Mouse (Mus musculus) stomach, embryonic 14.5 days (tissue): ENCODE measurements around the gene Rabl2. TPM values are rescaled to one million over a fixed set of nuclear protein-coding genes. Genes with fewer than 3 reads are reported as not detected.

Source experiments
- ATAC-seq: fragments of 200-750 bp; cut with Nextera tagmentation; 2 replicates; pipeline ENCODE4 v1.8.0; 2017; ENCODE audit warnings: low read depth, moderate TSS enrichment; ENCODE audit not compliant: insufficient number of reproducible peaks, insufficient read depth, low FRiP score
- H3K27ac ChIP-seq: fragments of 300-500 bp; sonication (generic); 2 replicates; pipeline ENCODE4 v1.5.1; 2014; ENCODE audit warnings: mild to moderate bottlenecking, low read length, moderate library complexity, mixed read lengths
- H3K27me3 ChIP-seq: fragments of 300-500 bp; sonication (generic); 2 replicates; pipeline ENCODE4 v1.6.1; 2014; ENCODE audit warnings: low read length, control low read depth, mixed read lengths; ENCODE audit not compliant: control insufficient read depth, insufficient read depth
- H3K36me3 ChIP-seq: fragments of 300-500 bp; sonication (generic); 2 replicates; pipeline ENCODE4 v1.6.1; 2014; ENCODE audit warnings: mild to moderate bottlenecking, control low read depth, low read length, moderate library complexity, mixed read lengths; ENCODE audit not compliant: control insufficient read depth, insufficient read depth
- H3K4me1 ChIP-seq: fragments of 300-500 bp; sonication (generic); 2 replicates; pipeline ENCODE4 v1.6.1; 2014; ENCODE audit warnings: low read length, control low read depth, mixed read lengths; ENCODE audit not compliant: control insufficient read depth, insufficient read depth
- H3K4me2 ChIP-seq: fragments of 300-500 bp; sonication (generic); replicated peaks from 2 replicates; pipeline ENCODE4 v1.6.1; 2014; ENCODE audit warnings: low read depth, low read length, control low read depth
- H3K4me3 ChIP-seq: fragments of 300-500 bp; sonication (generic); 2 replicates; pipeline ENCODE4 v1.5.1; 2014; ENCODE audit warnings: low read depth, low read length, control low read depth
- H3K9ac ChIP-seq: fragments of 300-500 bp; sonication (generic); replicated peaks from 2 replicates; pipeline ENCODE4 v1.6.1; 2014; ENCODE audit warnings: low read depth, mild to moderate bottlenecking, control low read depth, low read length, moderate library complexity, mixed read lengths
- H3K9me3 ChIP-seq: fragments of 300-500 bp; sonication (generic); 2 replicates; pipeline ENCODE4 v1.6.1; 2016; ENCODE audit warnings: low read depth, low read length, control low read depth; ENCODE audit not compliant: control insufficient read depth
- WGBS: fragments of 180-500 bp; shearing (Covaris S2); extraction: QIAGEN DNeasy Blood & Tissue Kit; methylation state at CpG from one replicate; pipeline ENCODE4 v1.1.7; 2014; 5-methylcytosine and 5-hydroxymethylcytosine counted together
- polyA plus RNA-seq: library from polyadenylated mRNA; unstranded; fragments of >200 nt; fragmentation: Nextera tagmentation; extraction: Ambion mirVana; gene quantifications from 2 replicates; pipeline ENCODE4 v1.2.1, GENCODE M21; 2014

The Rabl2 gene
- polyA plus RNA-seq, 1 experiment from 2014 or later, result 52.8 TPM

- 13% methylated on average over 36 of the region's 40 CpGs for WGBS
- no peak; the same call in 1 of the 2 replicates for ATAC-seq
- Histone ChIP-seq H3K4me1 (peaks cover 9% of the 10 kb centered on the region; the same call in 1 of the 2 replicates), H3K4me2 (peak overlapping the region; percentile 49), H3K27me3 (peaks cover 17% of the 10 kb centered on the region), H3K27ac (no peak overlapping the region; the same call in 1 of the 2 replicates), H3K36me3 (no peaks in the 10 kb centered on the region), H3K9me3 (no peaks in the 10 kb centered on the region), H3K4me3 (peak overlapping the region; percentile 20), H3K9ac (no peak overlapping the region)
Observed at GRCm38 (mm10) chr15:89557179-89557995, 34.3 kb downstream of the Rabl2 start.

GRCm38 (mm10) chr15:89556401-89557178 is 35.1 kb downstream of the Rabl2 start:
- no peak overlapping the region for H3K9ac ChIP-seq
- H3K4me1 ChIP-seq, result peaks cover 9% of the 10 kb centered on the region; the same call in 1 of the 2 replicates
- H3K27me3 ChIP-seq, result peaks cover 17% of the 10 kb centered on the region
- H3K4me2 ChIP-seq, result peak overlapping the region; percentile 32
- no peak overlapping the region for H3K27ac ChIP-seq
- no peaks in the 10 kb centered on the region for H3K9me3 ChIP-seq
- no peaks in the 10 kb centered on the region for H3K36me3 ChIP-seq
- peak; percentile 8; the same call in 1 of the 2 replicates for ATAC-seq
- peak overlapping the region; percentile 12; the same call in 1 of the 2 replicates for H3K4me3 ChIP-seq
- 29% methylated on average over 22 of the region's 23 CpGs for WGBS

- H3K27ac ChIP-seq, result no peak overlapping the region
- H3K9me3 ChIP-seq, result no peaks in the 10 kb centered on the region
- no peak overlapping the region for H3K4me2 ChIP-seq
- peaks cover 17% of the 10 kb centered on the region for H3K27me3 ChIP-seq
- no peak overlapping the region for H3K4me3 ChIP-seq
- peaks cover 9% of the 10 kb centered on the region; the same call in 1 of the 2 replicates for H3K4me1 ChIP-seq
- H3K9ac ChIP-seq, result no peak overlapping the region
- WGBS, result 93% methylated on average over 6 of the region's 6 CpGs
- ATAC-seq, result no peak
- no peaks in the 10 kb centered on the region for H3K36me3 ChIP-seq
Observed at GRCm38 (mm10) chr15:89555591-89555990, 36.1 kb downstream of the Rabl2 start.

GRCm38 (mm10) chr15:89551733-89552132 is 40.0 kb downstream of the Rabl2 start:
- Histone ChIP-seq H3K4me2 (no peak overlapping the region), H3K27ac (no peak overlapping the region), H3K9me3 (no peaks in the 10 kb centered on the region), H3K4me1 (no peaks in the 10 kb centered on the region), H3K4me3 (no peak overlapping the region), H3K36me3 (no peaks in the 10 kb centered on the region; the same call in 1 of the 2 replicates), H3K9ac (no peak overlapping the region), H3K27me3 (no peaks in the 10 kb centered on the region)
- WGBS, result 67% methylated on average over 1 of the region's 1 CpGs
- ATAC-seq, result no peak

GRCm38 (mm10) chr15:89550506-89550905 is 41.2 kb downstream of the Rabl2 start:
- Histone ChIP-seq H3K9me3 (no peaks in the 10 kb centered on the region), H3K4me3 (no peak overlapping the region), H3K4me1 (no peaks in the 10 kb centered on the region), H3K27me3 (no peaks in the 10 kb centered on the region), H3K9ac (no peak overlapping the region), H3K36me3 (no peaks in the 10 kb centered on the region; the same call in 1 of the 2 replicates), H3K4me2 (no peak overlapping the region), H3K27ac (no peak overlapping the region)
- 91% methylated on average over 8 of the region's 8 CpGs for WGBS
- no peak for ATAC-seq

- Histone ChIP-seq H3K4me3 (no peak overlapping the region), H3K4me1 (no peaks in the 10 kb centered on the region), H3K27me3 (no peaks in the 10 kb centered on the region), H3K27ac (no peak overlapping the region), H3K9ac (no peak overlapping the region), H3K9me3 (no peaks in the 10 kb centered on the region), H3K36me3 (no peaks in the 10 kb centered on the region; the same call in 1 of the 2 replicates), H3K4me2 (peak overlapping the region; percentile 44; the same call in 1 of the 2 replicates)
- ATAC-seq, result no peak
- WGBS, result 49% methylated on average over 11 of the region's 11 CpGs
Observed at GRCm38 (mm10) chr15:89548837-89549236, 42.9 kb downstream of the Rabl2 start.

GRCm38 (mm10) chr15:89547824-89548601 is 43.7 kb downstream of the Rabl2 start:
- 22% methylated on average over 57 of the region's 58 CpGs for WGBS
- H3K9ac ChIP-seq, result peak overlapping the region; percentile 14; the same call in 1 of the 2 replicates
- H3K4me3 ChIP-seq, result peak overlapping the region; percentile 26
- peak; percentile 35; the same call in 1 of the 2 replicates for ATAC-seq
- no peaks in the 10 kb centered on the region for H3K9me3 ChIP-seq
- H3K4me1 ChIP-seq, result no peaks in the 10 kb centered on the region
- H3K27ac ChIP-seq, result no peak overlapping the region
- H3K4me2 ChIP-seq, result peak overlapping the region; percentile 44
- H3K27me3 ChIP-seq, result no peaks in the 10 kb centered on the region
- H3K36me3 ChIP-seq, result no peaks in the 10 kb centered on the region; the same call in 1 of the 2 replicates

GRCm38 (mm10) chr15:89547321-89547720 is 44.4 kb downstream of the Rabl2 start:
- Histone ChIP-seq H3K27me3 (no peaks in the 10 kb centered on the region), H3K4me2 (peak overlapping the region; percentile 44), H3K4me1 (no peaks in the 10 kb centered on the region), H3K36me3 (no peaks in the 10 kb centered on the region; the same call in 1 of the 2 replicates), H3K9me3 (no peaks in the 10 kb centered on the region), H3K4me3 (0 out of 2 replicates have a peak overlapping the region, but pooled peaks have one; percentile 26), H3K27ac (no peak overlapping the region), H3K9ac (no peak overlapping the region)
- ATAC-seq, result no peak
- 56% methylated on average over 8 of the region's 8 CpGs for WGBS
